Mouse (Mus musculus): ENCODE results near the gene Ptpn6.

- TF ChIP-seq POLR2A (IDR thresholded peaks at IDR 0.05; ENCODE audit: extremely low read depth, insufficient read depth, low read length) (no peak), CTCF (IDR thresholded peaks at IDR 0.05; ENCODE audit: extremely low read depth, insufficient read depth, low read length) (no peak)
Observed at GRCm38 (mm10) chr6:124723541-124723940, 15.0 kb downstream of the Ptpn6 start.
